Mouse (Mus musculus): ENCODE measurements at regions not wholly inside any gene's neighbourhood (a gene's known extent, or its start where the extent isn't known, plus 50 kb on each side); places are given as distances from the start of the nearest gene placed in this dataset.

- Histone ChIP-seq H3K27me3 (replicated peaks; ENCODE audit: control insufficient read depth, insufficient read depth, low read length) (no peaks in the 10 kb centered on the region), H3K27ac (ENCODE audit: low read length) (no peak overlapping the region), H3K4me1 (ENCODE audit: control insufficient read depth, insufficient read depth, low read length) (no peaks in the 10 kb centered on the region), H3K4me2 (ENCODE audit: low read depth, low read length) (no peak overlapping the region), H3K9me3 (ENCODE audit: control insufficient read depth, low read length) (no peaks in the 10 kb centered on the region), H3K36me3 (ENCODE audit: control insufficient read depth, insufficient read depth, low read length) (no peaks in the 10 kb centered on the region), H3K9ac (ENCODE audit: low read depth, low read length) (no peak overlapping the region), H3K4me3 (ENCODE audit: low read length) (no peak overlapping the region)
- peak; percentile 86 for ATAC-seq
- 74% methylated on average over 2 of the region's 2 CpGs for WGBS
These were observed 746.9 kb downstream of the Ppargc1a start for GRCm38 (mm10) chr5:50820674-50821073.

- no peaks in the 10 kb centered on the region for H3K27me3 ChIP-seq (replicated peaks; ENCODE audit: control insufficient read depth, insufficient read depth, low read length)
- ATAC-seq = peak; percentile 91
- H3K4me2 ChIP-seq (ENCODE audit: low read depth, low read length) = no peak overlapping the region
- no peak overlapping the region for H3K4me3 ChIP-seq (ENCODE audit: low read length)
- no peaks in the 10 kb centered on the region for H3K9me3 ChIP-seq (ENCODE audit: control insufficient read depth, low read length)
- no peak overlapping the region for H3K27ac ChIP-seq (ENCODE audit: low read length)
- H3K9ac ChIP-seq (ENCODE audit: low read depth, low read length) = no peak overlapping the region
- H3K4me1 ChIP-seq (ENCODE audit: control insufficient read depth, insufficient read depth, low read length) = no peaks in the 10 kb centered on the region
- no peaks in the 10 kb centered on the region for H3K36me3 ChIP-seq (ENCODE audit: control insufficient read depth, insufficient read depth, low read length)
These were observed 747.6 kb downstream of the Ppargc1a start for GRCm38 (mm10) chr5:50819959-50820358.

GRCm38 (mm10) chr5:50795310-50795709 lies 736.5 kb upstream of the Adgra3 start:
- no peak overlapping the region for H3K4me3 ChIP-seq (ENCODE audit: low read length)
- H3K27me3 ChIP-seq (replicated peaks; ENCODE audit: control insufficient read depth, insufficient read depth, low read length) = no peaks in the 10 kb centered on the region
- no peak overlapping the region for H3K9ac ChIP-seq (ENCODE audit: low read depth, low read length)
- no peak overlapping the region for H3K27ac ChIP-seq (ENCODE audit: low read length)
- 0 out of 2 replicates have a peak, but pooled peaks cover 4% of the 10 kb centered on the region for H3K4me1 ChIP-seq (ENCODE audit: control insufficient read depth, insufficient read depth, low read length)
- WGBS = 63% methylated on average over 4 of the region's 4 CpGs
- no peaks in the 10 kb centered on the region for H3K9me3 ChIP-seq (ENCODE audit: control insufficient read depth, low read length)
- no peaks in the 10 kb centered on the region for H3K36me3 ChIP-seq (ENCODE audit: control insufficient read depth, insufficient read depth, low read length)
- no peak for ATAC-seq
- H3K4me2 ChIP-seq (ENCODE audit: low read depth, low read length) = no peak overlapping the region

GRCm38 (mm10) chr5:50794453-50795169 lies 735.8 kb upstream of the Adgra3 start:
- Histone ChIP-seq H3K9me3 (ENCODE audit: control insufficient read depth, low read length) (no peaks in the 10 kb centered on the region), H3K27me3 (replicated peaks; ENCODE audit: control insufficient read depth, insufficient read depth, low read length) (no peaks in the 10 kb centered on the region), H3K4me2 (ENCODE audit: low read depth, low read length) (no peak overlapping the region), H3K4me1 (ENCODE audit: control insufficient read depth, insufficient read depth, low read length) (0 out of 2 replicates have a peak, but pooled peaks cover 4% of the 10 kb centered on the region), H3K36me3 (ENCODE audit: control insufficient read depth, insufficient read depth, low read length) (no peaks in the 10 kb centered on the region), H3K9ac (ENCODE audit: low read depth, low read length) (no peak overlapping the region), H3K4me3 (ENCODE audit: low read length) (no peak overlapping the region), H3K27ac (ENCODE audit: low read length) (peak overlapping the region; percentile 41; the same call in 1 of the 2 replicates)
- ATAC-seq = peak; percentile 90
- 58% methylated on average over 2 of the region's 2 CpGs for WGBS

- 46% methylated on average over 1 of the region's 1 CpGs for WGBS
- Histone ChIP-seq H3K4me1 (ENCODE audit: control insufficient read depth, insufficient read depth, low read length) (0 out of 2 replicates have a peak, but pooled peaks cover 4% of the 10 kb centered on the region), H3K27me3 (replicated peaks; ENCODE audit: control insufficient read depth, insufficient read depth, low read length) (no peaks in the 10 kb centered on the region), H3K4me3 (ENCODE audit: low read length) (no peak overlapping the region), H3K9ac (ENCODE audit: low read depth, low read length) (no peak overlapping the region), H3K27ac (ENCODE audit: low read length) (no peak overlapping the region), H3K4me2 (ENCODE audit: low read depth, low read length) (no peak overlapping the region), H3K9me3 (ENCODE audit: control insufficient read depth, low read length) (no peaks in the 10 kb centered on the region), H3K36me3 (ENCODE audit: control insufficient read depth, insufficient read depth, low read length) (no peaks in the 10 kb centered on the region)
- peak; percentile 55 for ATAC-seq
These were observed 734.8 kb upstream of the Adgra3 start for GRCm38 (mm10) chr5:50793558-50793957.

- H3K4me3 ChIP-seq (ENCODE audit: low read length) = no peak overlapping the region
- no peak for ATAC-seq
These were observed 726.5 kb upstream of the Adgra3 start for GRCm38 (mm10) chr5:50785273-50785672.

GRCm38 (mm10) chr5:50779138-50779537 lies 720.3 kb upstream of the Adgra3 start:
- no peak overlapping the region for H3K27ac ChIP-seq (ENCODE audit: low read length)
- ATAC-seq = no peak
- H3K4me3 ChIP-seq (ENCODE audit: low read length) = no peak overlapping the region
- H3K4me1 ChIP-seq (ENCODE audit: control insufficient read depth, insufficient read depth, low read length) = no peaks in the 10 kb centered on the region
- no peaks in the 10 kb centered on the region for H3K27me3 ChIP-seq (replicated peaks; ENCODE audit: control insufficient read depth, insufficient read depth, low read length)
- 57% methylated on average over 3 of the region's 3 CpGs for WGBS
- H3K9me3 ChIP-seq (ENCODE audit: control insufficient read depth, low read length) = no peaks in the 10 kb centered on the region
- no peak overlapping the region for H3K9ac ChIP-seq (ENCODE audit: low read depth, low read length)
- no peaks in the 10 kb centered on the region for H3K36me3 ChIP-seq (ENCODE audit: control insufficient read depth, insufficient read depth, low read length)
- no peak overlapping the region for H3K4me2 ChIP-seq (ENCODE audit: low read depth, low read length)

More at GRCm38 (mm10) chr5:50785273-50785672, 726.5 kb upstream of the Adgra3 start:
- H3K27ac ChIP-seq (ENCODE audit: low read length) = no peak overlapping the region
- no peak overlapping the region for H3K4me2 ChIP-seq (ENCODE audit: low read depth, low read length)
- no peaks in the 10 kb centered on the region for H3K27me3 ChIP-seq (replicated peaks; ENCODE audit: control insufficient read depth, insufficient read depth, low read length)
- H3K4me1 ChIP-seq (ENCODE audit: control insufficient read depth, insufficient read depth, low read length) = no peaks in the 10 kb centered on the region
- H3K9me3 ChIP-seq (ENCODE audit: control insufficient read depth, low read length) = no peaks in the 10 kb centered on the region
- no peaks in the 10 kb centered on the region for H3K36me3 ChIP-seq (ENCODE audit: control insufficient read depth, insufficient read depth, low read length)
- no peak overlapping the region for H3K9ac ChIP-seq (ENCODE audit: low read depth, low read length)

- H3K36me3 ChIP-seq (ENCODE audit: control insufficient read depth, insufficient read depth, low read length) = no peaks in the 10 kb centered on the region
- ATAC-seq = no peak
- no peak overlapping the region for H3K4me2 ChIP-seq (ENCODE audit: low read depth, low read length)
- 89% methylated on average over 6 of the region's 6 CpGs for WGBS
- H3K27ac ChIP-seq (ENCODE audit: low read length) = no peak overlapping the region
- no peak overlapping the region for H3K9ac ChIP-seq (ENCODE audit: low read depth, low read length)
- no peaks in the 10 kb centered on the region for H3K9me3 ChIP-seq (ENCODE audit: control insufficient read depth, low read length)
- H3K4me1 ChIP-seq (ENCODE audit: control insufficient read depth, insufficient read depth, low read length) = no peaks in the 10 kb centered on the region
- no peak overlapping the region for H3K4me3 ChIP-seq (ENCODE audit: low read length)
- no peaks in the 10 kb centered on the region for H3K27me3 ChIP-seq (replicated peaks; ENCODE audit: control insufficient read depth, insufficient read depth, low read length)
These were observed 719.4 kb upstream of the Adgra3 start for GRCm38 (mm10) chr5:50778221-50778620.

GRCm38 (mm10) chr5:50762261-50762660 lies 703.5 kb upstream of the Adgra3 start:
- Histone ChIP-seq H3K27ac (ENCODE audit: low read length) (no peak overlapping the region), H3K36me3 (ENCODE audit: control insufficient read depth, insufficient read depth, low read length) (no peaks in the 10 kb centered on the region), H3K4me2 (ENCODE audit: low read depth, low read length) (no peak overlapping the region), H3K9me3 (ENCODE audit: control insufficient read depth, low read length) (no peaks in the 10 kb centered on the region), H3K9ac (ENCODE audit: low read depth, low read length) (no peak overlapping the region), H3K4me3 (ENCODE audit: low read length) (no peak overlapping the region), H3K27me3 (replicated peaks; ENCODE audit: control insufficient read depth, insufficient read depth, low read length) (no peaks in the 10 kb centered on the region), H3K4me1 (ENCODE audit: control insufficient read depth, insufficient read depth, low read length) (no peaks in the 10 kb centered on the region)
- 78% methylated on average over 5 of the region's 5 CpGs for WGBS
- ATAC-seq = 0 out of 2 replicates have a peak, but pooled peaks have one; percentile 26

- no peaks in the 10 kb centered on the region for H3K4me1 ChIP-seq (ENCODE audit: control insufficient read depth, insufficient read depth, low read length)
- no peaks in the 10 kb centered on the region for H3K9me3 ChIP-seq (ENCODE audit: control insufficient read depth, low read length)
- H3K4me3 ChIP-seq (ENCODE audit: low read length) = no peak overlapping the region
- H3K4me2 ChIP-seq (ENCODE audit: low read depth, low read length) = no peak overlapping the region
- H3K36me3 ChIP-seq (ENCODE audit: control insufficient read depth, insufficient read depth, low read length) = no peaks in the 10 kb centered on the region
- 92% methylated on average over 3 of the region's 3 CpGs for WGBS
- no peak overlapping the region for H3K27ac ChIP-seq (ENCODE audit: low read length)
- no peaks in the 10 kb centered on the region for H3K27me3 ChIP-seq (replicated peaks; ENCODE audit: control insufficient read depth, insufficient read depth, low read length)
- no peak overlapping the region for H3K9ac ChIP-seq (ENCODE audit: low read depth, low read length)
- no peak for ATAC-seq
These were observed 701.6 kb upstream of the Adgra3 start for GRCm38 (mm10) chr5:50760386-50760785.
